Mouse (Mus musculus): ENCODE results near the gene Rps15.
"Not testable (repeated sequence)": the region's sequence is repeated elsewhere in the genome, so short reads cannot be mapped to it uniquely, and the experiment has no call there.

DNA sequence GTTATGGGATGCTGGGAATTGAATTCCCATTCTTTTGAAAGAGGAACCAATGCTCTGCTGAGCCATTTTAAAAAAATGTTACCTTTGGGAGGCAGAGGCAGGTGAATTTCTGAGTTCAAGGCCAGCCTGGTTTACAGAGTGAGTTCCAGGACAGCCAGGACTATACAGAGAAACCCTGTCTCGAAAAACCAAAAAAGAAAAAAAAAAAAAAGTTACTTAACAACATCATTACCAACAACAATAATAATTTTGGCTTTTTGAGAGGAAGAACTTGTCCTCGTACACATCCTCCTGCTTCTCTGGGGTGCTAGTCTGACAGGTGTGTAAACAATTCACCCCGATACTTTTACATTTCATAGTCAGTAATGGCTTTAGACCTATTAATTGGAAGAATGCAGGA lies 43.8 kb upstream of the Rps15 start:
- TF ChIP-seq POLR2A (IDR thresholded peaks at IDR 0.05; ENCODE audit: low read depth, low read length); CTCF (IDR thresholded peaks at IDR 0.05; ENCODE audit: extremely low read depth, insufficient read depth, insufficient read length, insufficient replicate concordance): not testable (repeated sequence)

Measured in spleen, adult 2 months (tissue).